Mouse (Mus musculus) myocyte (in vitro differentiated cells): Measurements from ENCODE around the gene Fut2.

Experiments used
- CEBPB ChIP-seq: IDR thresholded peaks from 2 replicates; pipeline ENCODE4 v1.6.1; 2011; ENCODE audit warnings: mild to moderate bottlenecking, moderate library complexity; ENCODE audit not compliant: poor library complexity, insufficient read depth, severe bottlenecking
- MYOG ChIP-seq, 3 experiments: IDR thresholded peaks; one replicate each; pipeline ENCODE4 v1.6.1; 2011; ENCODE audit warnings: control low read depth in 2 of 3, low read depth in 2 of 3, mild to moderate bottlenecking in 2 of 3; ENCODE audit not compliant: insufficient read length in 2 of 3, control insufficient read depth in 1 of 3, insufficient read depth in 1 of 3
- POLR2A ChIP-seq: IDR thresholded peaks from one replicate; pipeline ENCODE4 v1.6.1; 2011; ENCODE audit warnings: low read depth, mild to moderate bottlenecking, control low read depth, moderate library complexity; ENCODE audit not compliant: insufficient read length
- SRF ChIP-seq: IDR thresholded peaks from one replicate; pipeline ENCODE4 v1.6.1; 2011; ENCODE audit warnings: low read depth; ENCODE audit not compliant: control insufficient read depth, insufficient read length
- USF1 ChIP-seq: IDR thresholded peaks from one replicate; pipeline ENCODE4 v1.6.1; 2011; ENCODE audit warnings: low read depth, mild to moderate bottlenecking, control low read depth, moderate library complexity

- TF ChIP-seq USF1 (no peak), POLR2A (no peak), MYOG (IDR thresholded peaks at IDR 0.05; ENCODE audit: control insufficient read depth in 1 of 3, insufficient read depth in 1 of 3, insufficient read length in 2 of 3, low read depth in 2 of 3) (no peak), CEBPB (no peak), SRF (no peak)
These were observed 42.8 kb upstream of the Fut2 start for GRCm38 (mm10) chr7:45709036-45709435.
